Mouse (Mus musculus): ENCODE measurements around the gene Smco1. TPM values are rescaled to one million over a fixed set of nuclear protein-coding genes. Genes with fewer than 3 reads are reported as not detected.

The Smco1 gene
- total RNA-seq, 2 experiments from 2014 or later: not detected

GRCm38 (mm10) chr16:32303886-32304285 is 32.6 kb downstream of the Smco1 start:
- no peak for ATAC-seq (replicated peaks; ENCODE audit: poor library complexity)

DNA sequence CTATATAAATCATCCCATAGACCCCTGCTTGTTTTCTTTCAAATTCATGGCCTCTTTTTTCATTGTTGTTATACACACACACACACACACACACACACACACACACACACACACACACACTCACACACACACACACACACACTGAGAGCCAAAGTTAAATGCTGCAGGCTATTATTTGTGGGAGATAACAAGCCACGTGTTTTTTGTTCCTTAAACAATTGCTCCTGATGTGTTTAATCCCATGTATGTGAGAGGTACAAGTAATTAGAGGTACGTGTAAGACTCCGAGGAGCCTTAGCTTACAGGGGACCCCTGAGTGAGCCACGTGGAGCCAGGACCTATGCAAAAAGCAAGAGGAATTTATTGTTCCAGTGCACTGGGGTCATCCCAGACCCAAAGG is 40.7 kb downstream of the Smco1 start:
- ATAC-seq (replicated peaks; ENCODE audit: poor library complexity): no peak

- ATAC-seq (replicated peaks; ENCODE audit: poor library complexity): no peak
Measured at GRCm38 (mm10) chr16:32312386-32312785, 41.1 kb downstream of the Smco1 start.

GRCm38 (mm10) chr16:32312859-32313258 is 41.6 kb downstream of the Smco1 start:
- ATAC-seq (replicated peaks; ENCODE audit: poor library complexity): no peak

DNA sequence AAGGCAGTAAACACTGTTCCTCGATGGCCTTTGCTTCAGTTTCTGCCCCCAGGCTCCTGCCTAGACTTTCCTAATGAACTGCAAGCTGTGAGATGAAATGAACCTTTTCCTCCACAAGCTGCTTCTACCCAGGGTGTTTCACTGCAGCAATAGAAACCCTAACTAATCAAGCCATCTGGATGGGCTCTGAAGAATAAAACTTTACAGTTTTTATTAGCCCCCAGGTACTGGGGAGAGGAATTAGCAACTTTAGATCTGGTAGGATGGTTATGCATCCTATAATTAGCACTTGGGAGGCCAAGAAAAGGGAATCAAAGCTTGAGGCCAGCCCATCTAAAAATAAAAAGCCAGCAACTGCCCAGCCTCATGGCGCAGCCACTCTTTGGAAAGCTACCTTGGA is 45.3 kb downstream of the Smco1 start:
- ATAC-seq (replicated peaks; ENCODE audit: poor library complexity): no peak

GRCm38 (mm10) chr16:32323953-32324352 is 52.7 kb downstream of the Smco1 start:
- ATAC-seq (replicated peaks; ENCODE audit: poor library complexity): no peak; the same call in 1 of the 2 replicates

Other genes starting within 250 kb of the Smco1 start
- gene Pak2, start 192.1 kb upstream of the Smco1 start, total RNA-seq (2015): 60.6 and 61.9 TPM in 2 replicates
- 52.4 and 58.2 TPM in 2 replicates for gene Pak2, start 192.1 kb upstream of the Smco1 start, total RNA-seq (2017)
- gene Pigx, start 171.7 kb upstream of the Smco1 start, total RNA-seq (2015): 95.8 and 106 TPM in 2 replicates
- gene Pigx, start 171.7 kb upstream of the Smco1 start, total RNA-seq (2017): 49.1 and 57.9 TPM in 2 replicates
- 18.0 and 22.8 TPM in 2 replicates for gene Cep19, start 171.7 kb upstream of the Smco1 start, total RNA-seq (2015)
- gene Cep19, start 171.7 kb upstream of the Smco1 start, total RNA-seq (2017): 29.0 and 30.7 TPM in 2 replicates
- 180 and 190 TPM in 2 replicates for gene Nrros, start 105.9 kb upstream of the Smco1 start, total RNA-seq (2015)
- gene Nrros, start 105.9 kb upstream of the Smco1 start, total RNA-seq (2017): 116 and 133 TPM in 2 replicates
- gene Bex6, start 91.6 kb upstream of the Smco1 start, total RNA-seq (2015): 103 and 110 TPM in 2 replicates
- gene Bex6, start 91.6 kb upstream of the Smco1 start, total RNA-seq (2017): 81.8 and 101 TPM in 2 replicates
- 16.3 and 16.5 TPM in 2 replicates for gene Fbxo45, start 24.3 kb upstream of the Smco1 start, total RNA-seq (2015)
- 19.7 and 22.8 TPM in 2 replicates for gene Fbxo45, start 24.3 kb upstream of the Smco1 start, total RNA-seq (2017)
- gene Wdr53, start 24.2 kb upstream of the Smco1 start, total RNA-seq (2015): 9.5 and 9.9 TPM in 2 replicates
- 19.6 and 21.6 TPM in 2 replicates for gene Wdr53, start 24.2 kb upstream of the Smco1 start, total RNA-seq (2017)
- gene Rnf168, start 6.0 kb downstream of the Smco1 start, total RNA-seq (2015): 17.1 and 18.2 TPM in 2 replicates
- 58.3 and 65.7 TPM in 2 replicates for gene Rnf168, start 6.0 kb downstream of the Smco1 start, total RNA-seq (2017)
- 24.5 and 35.5 TPM in 2 replicates for gene Ubxn7, start 60.8 kb downstream of the Smco1 start, total RNA-seq (2015)
- gene Ubxn7, start 60.8 kb downstream of the Smco1 start, total RNA-seq (2017): 23.3 and 30.8 TPM in 2 replicates
- gene Tm4sf19, start 129.0 kb downstream of the Smco1 start, total RNA-seq (2015): not detected in 2 replicates
- gene Tm4sf19, start 129.0 kb downstream of the Smco1 start, total RNA-seq (2017): not detected in 2 replicates
- gene Tctex1d2, start 148.2 kb downstream of the Smco1 start, total RNA-seq (2015): 41.0 and 43.7 TPM in 2 replicates
- 37.6 and 41.4 TPM in 2 replicates for gene Tctex1d2, start 148.2 kb downstream of the Smco1 start, total RNA-seq (2017)
- 50.2 and 58.1 TPM in 2 replicates for gene Pcyt1a, start 159.5 kb downstream of the Smco1 start, total RNA-seq (2015)
- gene Pcyt1a, start 159.5 kb downstream of the Smco1 start, total RNA-seq (2017): 74.4 and 99.1 TPM in 2 replicates
- gene Slc51a, start 216.4 kb downstream of the Smco1 start, total RNA-seq (2015): not detected in 2 replicates
- 0.04 and 0.17 TPM in 2 replicates for gene Slc51a, start 216.4 kb downstream of the Smco1 start, total RNA-seq (2017)
- gene Zdhhc19, start 224.8 kb downstream of the Smco1 start, total RNA-seq (2015): not detected in 2 replicates
- gene Zdhhc19, start 224.8 kb downstream of the Smco1 start, total RNA-seq (2017): not detected in 2 replicates